Mouse (Mus musculus): ENCODE results near the gene Olfr975.
"Not testable (repeated sequence)": the region's sequence is repeated elsewhere in the genome, so short reads cannot be mapped to it uniquely, and the experiment has no call there.

The Olfr975 gene

DNA sequence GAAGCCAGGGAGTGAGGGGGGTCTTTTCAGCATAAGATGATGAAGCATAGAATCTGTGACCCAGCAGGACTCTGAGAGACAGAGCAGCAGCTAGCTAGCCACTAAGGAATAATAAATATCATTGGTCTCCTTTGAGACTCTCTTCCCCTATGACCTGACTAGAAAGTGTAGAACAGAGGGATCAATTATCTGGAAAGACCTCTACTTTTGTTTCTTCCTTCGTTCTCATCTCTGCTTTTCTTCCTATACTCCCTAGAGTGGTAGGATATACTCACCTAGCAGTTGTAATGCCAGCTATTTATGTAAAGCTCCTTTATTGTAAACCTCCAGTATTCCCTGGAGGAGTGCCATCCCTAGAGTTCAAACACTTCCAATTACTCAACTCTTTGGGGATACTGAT, at the start of gene Olfr975:
Gene Olfr975, minus strand, starts transcription at position 101 of the 400 bp plus-strand sequence.
- no peak for DNase-seq (ENCODE audit: low read depth, low spot score)

DNA sequence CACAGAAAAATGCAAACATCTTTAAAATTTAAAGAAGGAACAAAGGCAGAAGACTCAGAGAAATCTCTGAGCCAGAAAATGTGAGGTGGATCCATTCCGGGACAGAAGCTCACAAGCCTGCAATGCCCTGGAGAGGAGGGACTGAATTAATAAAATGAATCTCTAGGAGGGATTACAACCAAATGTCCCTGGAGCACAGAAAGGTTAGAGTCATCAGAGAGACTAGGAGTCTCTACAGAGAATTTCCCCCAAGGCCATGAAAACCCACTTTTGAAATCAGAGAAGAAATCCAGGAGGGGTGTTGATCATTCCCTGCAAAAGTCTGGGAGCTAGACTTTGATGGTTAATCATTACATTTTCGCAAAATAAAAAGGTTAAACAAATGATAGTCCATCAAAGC, 40.0 kb upstream of the Olfr975 start, which contains the start of gene Olfr978:
Gene Olfr978, plus strand, starts transcription at position 301 of the 400 bp plus-strand sequence.
- no peak for DNase-seq (ENCODE audit: low read depth, low spot score)

DNA sequence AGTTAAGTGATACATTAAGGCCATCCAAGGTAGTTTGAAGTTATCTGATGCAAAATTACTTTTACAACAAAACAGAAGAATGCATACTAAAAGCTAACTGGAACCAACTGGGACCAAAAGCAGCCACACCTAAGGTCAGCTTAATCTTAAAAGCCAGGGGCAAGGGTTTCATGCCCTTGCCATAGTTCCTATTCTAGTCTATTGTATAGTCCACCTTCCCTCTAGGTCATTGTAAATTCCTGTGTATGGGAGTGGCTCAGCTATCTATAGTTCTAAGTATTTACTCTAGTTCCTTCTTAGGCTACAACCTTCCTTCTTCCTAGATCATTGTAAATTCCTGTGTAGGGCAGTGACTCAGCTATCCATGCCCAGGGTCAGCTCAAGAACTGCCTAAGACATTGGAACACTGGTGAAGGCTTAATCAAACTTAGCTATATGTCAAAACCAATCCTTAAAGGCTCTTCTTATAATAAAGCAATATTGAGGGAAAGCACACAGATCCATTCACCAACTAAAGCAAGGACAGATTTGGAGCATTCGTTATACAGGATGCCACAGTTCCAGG, 24.8 kb upstream of the Olfr975 start:
- not testable (repeated sequence) for DNase-seq (ENCODE audit: low read depth, low spot score)

DNA sequence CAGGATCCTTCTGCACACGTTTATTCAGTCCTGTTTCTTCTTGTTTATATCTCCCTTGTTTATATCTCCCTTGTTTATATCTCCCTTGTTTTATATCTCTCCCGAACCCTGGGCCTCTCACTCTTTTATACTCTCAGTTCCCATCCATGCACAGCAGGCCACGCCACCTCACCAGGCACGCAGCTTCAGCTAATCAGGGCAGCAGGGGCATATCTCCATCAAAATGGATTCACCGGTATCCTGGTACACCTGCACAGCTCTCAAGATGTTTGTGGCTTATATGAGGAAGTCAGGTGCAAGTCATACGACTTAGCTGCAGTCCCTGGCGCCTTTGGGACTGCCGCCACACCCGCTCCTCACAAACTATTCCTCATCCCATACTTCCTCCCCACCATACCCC, 9.2 kb upstream of the Olfr975 start, which contains the start of gene Olfr976:
Gene Olfr976, minus strand, starts transcription at position 101 of the 400 bp plus-strand sequence.
- not testable (repeated sequence) for DNase-seq (ENCODE audit: low read depth, low spot score)

DNA sequence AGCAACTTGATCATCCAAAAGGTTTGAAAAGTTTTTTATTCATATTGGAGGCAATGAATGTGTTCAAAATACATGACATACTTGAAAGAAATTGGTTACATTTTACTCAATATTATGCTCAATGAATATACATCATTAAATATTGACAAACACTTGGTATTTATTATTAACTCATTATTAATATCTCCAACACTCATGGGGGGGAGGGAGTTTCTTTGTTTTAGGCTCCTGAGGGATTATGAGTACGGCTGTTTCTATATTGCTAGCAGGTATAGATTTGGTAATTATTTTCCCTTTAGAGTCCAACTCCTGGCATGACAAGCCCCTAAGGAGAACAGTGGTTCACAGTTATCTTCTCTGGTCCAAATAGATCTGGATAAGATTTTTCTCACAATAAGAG, 14.6 kb downstream of the Olfr975 start, which contains the start of gene Olfr974:
Gene Olfr974, plus strand, starts transcription at position 301 of the 400 bp plus-strand sequence.
- no peak for DNase-seq (ENCODE audit: low read depth, low spot score)

DNA sequence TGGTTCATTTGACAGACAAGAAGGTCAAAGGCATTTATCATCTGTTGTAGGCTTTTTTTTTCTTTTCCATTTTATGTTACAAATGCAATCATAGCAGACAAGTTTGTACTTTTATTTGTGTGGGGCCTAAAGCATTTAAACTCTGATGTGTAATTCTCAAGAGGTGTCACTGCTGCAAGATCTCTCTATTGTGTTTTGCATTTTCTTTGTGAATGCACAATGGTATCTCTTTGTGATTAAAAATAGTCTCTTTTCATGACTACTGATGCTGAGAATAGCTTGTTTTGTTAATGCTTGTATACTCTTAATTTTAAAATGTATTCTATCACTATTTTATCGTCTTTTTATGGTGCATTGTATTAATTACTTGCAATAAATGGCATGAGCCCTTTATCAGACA, 23.0 kb downstream of the Olfr975 start:
- DNase-seq (ENCODE audit: low read depth, low spot score) = not testable (repeated sequence)

DNA sequence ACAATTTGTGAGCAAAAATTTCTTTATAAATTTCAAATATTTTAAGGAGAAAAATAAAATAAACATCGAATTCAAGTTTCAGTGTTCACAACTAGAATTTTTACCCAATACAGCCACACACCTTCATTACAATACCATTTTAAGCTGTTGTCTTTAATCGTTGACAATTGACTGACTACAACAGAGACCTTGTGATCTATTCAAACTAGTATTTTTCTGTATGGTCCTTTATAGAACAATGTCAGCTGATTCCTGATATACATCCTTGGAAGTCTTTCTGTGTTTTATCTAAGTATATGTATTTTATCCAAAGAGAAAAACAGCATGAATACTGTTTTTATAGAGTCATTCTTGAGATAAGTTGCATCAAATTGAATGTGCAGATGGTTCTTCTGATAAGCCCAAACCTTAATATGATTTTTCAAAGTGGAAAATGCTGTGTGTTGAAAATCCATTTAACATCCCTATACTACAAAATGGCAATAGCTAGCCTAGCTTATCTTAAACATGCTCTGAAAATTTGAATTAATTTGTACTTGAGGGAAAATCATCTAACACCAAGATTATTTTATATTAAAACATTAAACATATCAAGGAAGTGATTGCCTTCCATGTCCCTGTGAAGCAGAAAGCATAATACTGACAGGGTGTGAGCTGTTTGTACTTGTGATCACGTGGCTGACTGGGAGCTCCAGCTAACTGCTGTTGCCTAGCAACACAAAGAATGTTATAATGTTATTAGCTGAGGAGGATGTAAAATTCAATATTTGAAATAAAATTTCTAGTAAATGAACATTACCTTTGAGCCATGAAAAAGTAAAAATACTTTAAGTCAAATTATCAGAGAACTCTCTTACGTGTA, 23.6 kb downstream of the Olfr975 start:
- DNase-seq (ENCODE audit: low read depth, low spot score) = not testable (repeated sequence)

DNA sequence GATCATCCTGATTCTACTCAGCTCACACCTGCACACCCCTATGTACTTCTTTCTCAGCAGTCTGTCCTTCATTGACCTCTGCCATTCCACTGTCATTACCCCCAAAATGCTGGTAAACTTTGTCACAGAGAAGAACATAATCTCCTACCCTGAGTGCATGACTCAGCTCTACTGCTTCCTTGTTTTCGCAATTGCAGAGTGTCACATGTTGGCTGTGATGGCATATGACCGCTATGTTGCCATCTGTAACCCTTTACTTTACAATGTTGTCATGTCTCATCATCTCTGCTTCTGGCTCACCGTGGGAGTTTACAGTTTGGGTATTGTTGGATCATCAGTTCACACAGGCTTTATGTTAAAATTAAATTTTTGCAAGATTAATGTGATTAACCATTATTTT, 41.9 kb downstream of the Olfr975 start:
- DNase-seq (ENCODE audit: low read depth, low spot score) = no peak

DNA sequence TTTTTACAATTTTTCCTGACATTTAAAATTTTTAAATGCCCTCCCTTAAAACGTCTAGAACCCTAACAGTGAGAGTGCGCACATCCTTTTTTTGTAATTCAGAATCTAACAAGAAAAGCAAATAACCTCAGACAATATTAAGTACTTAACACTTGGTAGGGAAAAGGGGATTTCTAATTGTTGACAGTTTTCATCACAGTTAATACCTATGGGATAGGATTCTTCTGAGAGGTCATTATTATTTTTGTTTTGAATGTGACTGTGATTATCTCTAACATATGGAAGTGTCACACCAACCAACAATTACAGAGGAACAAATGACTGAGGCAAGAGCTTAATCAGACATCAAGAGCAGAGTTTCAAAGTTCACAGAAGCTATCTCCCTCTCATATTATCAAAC, 44.8 kb downstream of the Olfr975 start, which contains the start of gene Olfr229:
Gene Olfr229, plus strand, starts transcription at position 301 of the 400 bp plus-strand sequence.
- DNase-seq (ENCODE audit: low read depth, low spot score) = no peak

DNA sequence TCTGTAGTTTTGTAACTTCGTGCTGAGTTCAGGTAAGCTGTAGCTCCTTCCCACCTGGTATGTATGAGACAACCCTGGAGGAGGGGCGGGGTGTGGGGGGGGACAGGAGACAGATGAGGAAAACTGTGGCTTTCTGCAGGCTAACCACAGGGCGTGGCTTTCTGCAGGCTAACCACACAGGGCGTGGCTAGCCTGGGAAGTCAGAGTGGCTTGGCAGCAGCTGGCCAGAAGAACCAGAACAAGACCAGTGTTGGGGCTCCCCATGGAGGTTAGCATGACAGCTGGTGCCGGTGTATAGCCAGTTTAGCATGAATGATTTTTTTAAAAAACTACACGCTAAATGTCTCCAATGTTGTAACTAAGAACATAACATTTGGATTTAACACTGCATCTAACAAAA, 46.7 kb downstream of the Olfr975 start:
- DNase-seq (ENCODE audit: low read depth, low spot score) = no peak

Measured in brain, adult 2 months (tissue).